Mouse (Mus musculus) naive thymus-derived CD4-positive, alpha-beta T cell, adult 2 months (primary cell): ENCODE measurements at regions not wholly inside any gene's neighbourhood (a gene's known extent, or its start where the extent isn't known, plus 50 kb on each side); places are given as distances from the start of the nearest gene placed in this dataset.

Experiments
- DNase-seq: peaks from one replicate; pipeline ENCODE4 v3.0.0-alpha.2; 2011; ENCODE audit warnings: low read depth

DNA sequence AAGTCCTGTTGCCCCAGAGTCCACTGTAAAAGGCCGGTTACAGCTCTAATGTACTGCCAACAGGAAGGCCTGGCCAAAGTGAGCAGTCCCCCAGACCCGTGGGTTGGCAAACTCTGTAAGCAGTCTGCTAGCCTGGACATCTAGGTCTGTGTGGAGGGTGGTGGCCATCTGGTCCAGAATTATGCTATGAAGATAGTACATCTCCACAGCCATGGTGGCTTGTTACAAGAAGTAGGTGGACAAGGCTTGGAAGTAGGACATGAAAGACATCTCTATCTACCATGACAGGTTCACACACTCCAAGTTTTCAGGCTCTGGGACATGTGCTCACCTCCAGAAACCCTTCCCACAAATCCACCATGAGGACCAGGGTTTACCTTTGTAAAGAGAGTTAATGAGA lies 79.1 kb upstream of the Mkln1 start:
- DNase-seq = no peak

GRCm38 (mm10) chr6:31320141-31320830 lies 78.2 kb upstream of the Mkln1 start:
- no peak for DNase-seq

DNA sequence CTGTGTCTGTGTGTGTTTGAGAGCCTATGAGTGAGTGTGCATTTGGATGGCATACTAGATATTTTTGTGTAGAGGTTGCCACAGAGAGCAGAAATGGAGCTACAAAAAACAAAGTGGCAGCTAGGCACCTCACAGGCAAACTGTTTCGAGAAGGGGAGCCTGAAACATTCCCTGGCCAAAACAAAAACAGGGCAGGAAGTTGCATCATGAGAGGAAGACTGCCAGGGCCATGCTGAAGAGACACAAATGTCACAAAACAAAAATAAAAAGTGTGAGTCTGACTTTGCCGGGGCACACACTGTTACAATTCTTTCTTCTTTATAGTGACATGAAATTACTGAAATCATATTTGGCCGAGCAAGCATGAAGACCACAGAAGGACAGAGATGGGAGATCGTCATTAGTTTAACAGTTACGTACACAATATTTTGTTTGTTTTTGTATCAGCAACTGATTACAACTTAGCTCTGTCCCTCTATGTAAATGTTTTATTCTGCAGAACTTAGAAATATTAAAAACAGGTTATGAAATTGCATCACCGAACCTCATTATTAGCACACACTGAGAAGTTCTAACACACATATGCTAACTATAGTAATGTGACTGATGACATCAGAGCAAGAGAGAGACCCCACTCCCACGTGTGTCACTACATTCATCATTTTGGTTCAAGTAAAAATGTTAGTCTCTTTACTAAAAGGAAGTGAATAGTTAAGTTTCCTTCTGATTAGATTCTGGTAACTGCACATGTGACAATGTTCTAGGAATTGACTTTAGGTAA lies 77.3 kb upstream of the Mkln1 start:
- no peak for DNase-seq

- no peak for DNase-seq
Measured at GRCm38 (mm10) chr6:31321902-31322301, 76.6 kb upstream of the Mkln1 start.

DNA sequence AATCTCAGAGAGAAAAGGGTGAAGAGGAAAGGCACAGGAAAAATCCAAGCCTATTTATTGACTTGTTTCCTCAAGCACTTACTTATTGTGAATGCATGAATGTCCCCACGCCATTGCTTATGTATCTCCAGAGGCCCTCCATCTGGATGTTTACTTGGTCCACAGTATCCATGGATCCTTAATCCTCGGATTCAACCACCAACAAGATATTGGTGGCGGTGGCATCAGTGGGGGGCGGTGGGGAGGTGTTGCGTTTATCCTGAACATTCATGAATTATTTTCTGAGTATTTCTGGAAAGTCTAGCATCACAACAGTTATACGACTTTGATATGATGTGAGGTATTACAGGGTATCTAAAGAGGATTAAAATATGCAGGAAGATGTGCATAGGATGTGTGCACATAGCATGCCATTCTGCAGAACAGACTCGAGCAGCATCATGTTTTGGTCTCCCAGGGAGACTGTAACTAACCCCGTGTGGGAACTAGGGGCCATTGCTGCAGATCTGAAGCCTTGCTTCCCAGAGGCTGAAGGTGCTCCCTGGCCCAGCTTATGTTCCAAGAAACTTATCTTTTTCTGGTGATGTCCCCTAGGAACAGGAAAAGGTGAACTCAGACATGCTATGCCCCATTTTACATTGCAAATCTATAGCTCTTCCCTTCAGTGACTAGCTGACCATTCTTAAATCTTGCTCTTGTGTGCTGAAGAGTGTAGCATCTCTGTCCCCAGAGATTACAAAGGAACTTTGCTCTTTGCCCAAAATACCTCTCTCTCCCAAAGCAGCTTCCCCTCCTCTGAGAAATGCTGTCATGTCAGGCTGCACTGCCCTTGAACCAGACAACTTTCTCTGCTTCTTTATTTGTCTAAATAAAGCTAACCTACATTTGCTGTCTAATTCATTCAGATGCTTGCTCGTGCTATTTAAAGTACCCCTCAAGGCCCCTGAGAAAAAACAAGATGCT lies 75.0 kb upstream of the Mkln1 start:
- no peak for DNase-seq

- no peak for DNase-seq
Measured at GRCm38 (mm10) chr6:31324717-31325116, 73.8 kb upstream of the Mkln1 start.

DNA sequence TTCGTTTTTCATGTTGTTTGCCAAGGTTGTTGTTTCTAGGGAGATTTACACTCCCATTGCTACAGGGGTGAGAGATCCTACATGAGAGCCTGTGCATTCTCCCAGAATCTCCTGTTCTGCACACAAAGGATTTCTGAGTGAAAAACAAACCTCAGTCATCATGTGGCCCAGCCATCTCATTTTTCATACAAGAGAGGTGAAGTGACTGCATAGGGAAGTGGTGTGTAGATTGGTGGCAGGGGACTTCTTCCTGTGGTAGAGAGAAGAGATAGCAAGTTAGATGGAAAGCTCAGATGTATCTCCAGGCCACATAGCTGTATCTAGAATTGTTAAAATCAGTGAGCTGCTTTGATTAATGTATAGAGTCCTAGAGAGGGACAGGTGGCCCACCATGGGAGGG lies 72.9 kb upstream of the Mkln1 start:
- no peak for DNase-seq

DNA sequence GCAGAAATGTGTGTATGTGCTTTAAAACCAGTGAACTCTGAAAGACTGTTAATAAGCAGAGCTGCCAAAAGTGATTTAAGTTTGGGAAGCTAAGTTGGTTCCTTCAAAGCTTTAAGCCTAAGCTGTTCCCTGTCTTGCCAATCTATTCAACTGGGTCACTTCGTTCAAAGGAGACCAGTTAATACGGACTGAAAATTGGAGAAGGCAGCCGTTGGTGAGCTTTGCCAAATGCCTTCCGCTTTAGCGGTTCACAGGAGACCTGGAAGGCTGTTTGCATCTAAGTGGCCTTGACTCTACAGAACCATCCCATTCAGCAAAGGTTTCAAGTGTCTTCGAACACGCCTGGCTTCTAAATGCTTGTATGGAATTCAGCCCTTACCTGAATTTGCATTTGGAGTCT lies 68.2 kb upstream of the Mkln1 start:
- DNase-seq = no peak

DNA sequence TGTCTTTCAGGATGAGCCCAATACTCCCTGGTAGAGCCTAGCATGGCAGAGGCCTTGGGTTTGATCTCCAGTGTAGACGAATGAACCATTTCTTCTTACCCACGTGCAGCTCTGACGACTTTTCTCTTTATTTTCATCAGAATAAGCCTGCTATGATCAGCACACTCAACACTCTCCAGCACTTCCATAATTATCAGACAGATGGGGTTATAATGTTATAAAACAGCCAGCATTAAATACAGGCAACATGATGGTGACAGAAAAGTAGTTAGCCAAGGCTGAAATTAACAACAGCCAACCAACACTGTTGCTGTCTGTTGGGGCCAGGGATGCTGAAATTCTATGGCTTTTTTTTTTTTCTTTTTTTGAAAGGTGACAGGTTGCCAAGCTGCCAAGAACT lies 67.7 kb upstream of the Mkln1 start:
- DNase-seq = no peak

DNA sequence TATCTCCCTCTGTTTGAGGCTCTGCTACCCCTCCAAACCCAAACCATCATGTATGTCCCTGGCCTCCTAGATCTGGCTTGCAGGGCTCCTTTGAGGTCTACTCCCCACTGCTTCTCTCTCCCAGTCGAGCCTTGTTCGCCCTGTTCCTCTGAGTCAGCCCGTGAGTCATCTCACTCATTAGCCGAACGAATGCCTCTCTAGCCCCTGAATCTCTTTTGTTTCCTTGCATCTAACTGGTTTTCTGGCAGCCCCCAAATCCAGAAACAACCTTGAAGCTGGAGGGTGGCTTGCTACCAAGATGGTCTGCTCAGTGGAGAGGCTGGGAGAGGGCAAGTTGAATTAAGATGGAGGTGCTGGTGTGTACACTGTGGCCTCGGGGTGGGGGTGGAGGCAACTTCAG lies 66.3 kb upstream of the Mkln1 start:
- no peak for DNase-seq

GRCm38 (mm10) chr6:31332714-31333113 lies 65.8 kb upstream of the Mkln1 start:
- DNase-seq = no peak

DNA sequence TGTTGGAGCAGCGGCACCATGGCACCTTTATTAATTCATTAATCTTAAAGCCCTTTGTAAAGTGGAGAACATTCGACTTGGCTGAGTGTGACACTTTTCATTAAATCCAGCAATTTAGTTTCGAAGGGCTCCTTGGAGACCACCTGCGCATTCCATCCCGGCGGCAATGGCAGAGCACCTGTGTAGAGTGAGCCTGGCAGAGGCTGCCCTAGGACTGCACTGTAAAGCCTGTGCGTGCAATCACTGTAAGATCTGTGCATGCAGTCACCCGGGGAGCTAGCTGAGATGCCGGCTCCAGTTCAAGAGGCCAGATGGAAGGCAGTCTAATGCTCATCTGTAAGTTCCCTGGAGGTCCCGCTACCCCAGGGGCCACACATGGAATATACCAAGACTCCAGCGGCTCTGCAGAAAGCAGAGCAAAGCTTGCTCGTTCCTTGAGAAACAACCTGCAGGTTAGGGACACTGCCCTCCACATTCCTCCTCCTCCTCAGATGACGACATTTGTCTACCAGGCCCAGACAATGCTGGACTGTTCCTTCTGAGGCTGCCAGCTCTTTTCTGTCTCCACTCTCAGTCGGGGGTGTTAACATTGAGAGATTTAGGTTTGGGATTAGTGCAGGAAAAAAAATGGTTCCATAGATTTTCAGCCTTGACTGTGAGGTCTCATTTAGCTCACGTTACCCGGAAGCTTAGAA lies 65.2 kb upstream of the Mkln1 start:
- no peak for DNase-seq

- no peak for DNase-seq
Measured at GRCm38 (mm10) chr6:31334086-31334485, 64.4 kb upstream of the Mkln1 start.

- no peak for DNase-seq
Measured at GRCm38 (mm10) chr6:31339122-31339947, 59.2 kb upstream of the Mkln1 start.

DNA sequence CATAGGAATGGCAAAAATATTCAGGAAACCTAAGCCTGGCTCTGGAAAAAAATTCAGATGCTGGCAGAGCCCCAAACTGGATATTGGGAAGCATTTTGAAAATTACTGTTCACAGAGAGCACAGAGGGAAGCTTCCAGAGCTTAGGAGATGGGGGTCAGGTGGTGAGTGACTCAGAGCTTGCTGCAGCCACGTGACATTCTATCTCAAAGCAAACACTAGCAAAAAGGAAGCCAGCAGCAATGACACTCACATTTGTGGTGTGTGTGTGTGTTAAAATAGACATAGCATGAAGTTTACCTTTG lies 58.6 kb upstream of the Mkln1 start:
- no peak for DNase-seq

- no peak for DNase-seq
Measured at GRCm38 (mm10) chr6:31345366-31346084, 53.0 kb upstream of the Mkln1 start.

GRCm38 (mm10) chr6:31348333-31348732 lies 50.2 kb upstream of the Mkln1 start:
- no peak for DNase-seq
